Mouse (Mus musculus): ENCODE measurements around the gene Mfap1b.

- TF ChIP-seq POLR2A (IDR thresholded peaks at IDR 0.05; ENCODE audit: borderline replicate concordance, control insufficient read depth, low read depth, low read length) (no peak), CTCF (IDR thresholded peaks at IDR 0.05; ENCODE audit: control insufficient read depth, insufficient read depth, low read length) (peak; percentile 80)
Measured at GRCm38 (mm10) chr2:121480498-121480897, 6.6 kb upstream of the Mfap1b start.
